Mouse (Mus musculus) hindbrain, embryonic 12.5 days (tissue): Measurements from ENCODE around the gene Nfia. TPM values are rescaled to one million over a fixed set of nuclear protein-coding genes. Genes with fewer than 3 reads are reported as not detected.

Experiments used
- ATAC-seq: fragments of 200-750 bp; cut with Nextera tagmentation; 2 replicates; pipeline ENCODE4 v1.8.0; 2017; ENCODE audit warnings: moderate TSS enrichment; ENCODE audit not compliant: low FRiP score
- H3K27ac ChIP-seq: fragments of 300-500 bp; sonication (generic); 2 replicates; pipeline ENCODE4 v1.5.1; 2016; ENCODE audit warnings: mild to moderate bottlenecking
- H3K27me3 ChIP-seq: fragments of 300-500 bp; sonication (generic); 2 replicates; pipeline ENCODE4 v1.6.1; 2016; ENCODE audit warnings: mild to moderate bottlenecking
- H3K36me3 ChIP-seq: fragments of 300-500 bp; sonication (generic); 2 replicates; pipeline ENCODE4 v1.6.1; 2016; ENCODE audit warnings: mild to moderate bottlenecking
- H3K4me1 ChIP-seq: fragments of 300-500 bp; sonication (generic); 2 replicates; pipeline ENCODE4 v1.6.1; 2016
- H3K4me2 ChIP-seq: fragments of 300-500 bp; sonication (generic); replicated peaks from 2 replicates; pipeline ENCODE4 v1.6.1; 2016; ENCODE audit warnings: mild to moderate bottlenecking
- H3K4me3 ChIP-seq: fragments of 300-500 bp; sonication (generic); 2 replicates; pipeline ENCODE4 v1.5.1; 2016; ENCODE audit warnings: mild to moderate bottlenecking
- H3K9ac ChIP-seq: fragments of 300-500 bp; sonication (generic); 2 replicates; pipeline ENCODE4 v1.6.1; 2016; ENCODE audit warnings: mild to moderate bottlenecking, moderate library complexity
- H3K9me3 ChIP-seq: fragments of 300-500 bp; sonication (generic); replicated peaks from 2 replicates; pipeline ENCODE4 v1.6.1; 2016; ENCODE audit warnings: mild to moderate bottlenecking
- WGBS: fragments of 180-500 bp; shearing (Covaris S2); methylation state at CpG from one replicate; pipeline ENCODE4 v1.1.7; 2016; 5-methylcytosine and 5-hydroxymethylcytosine counted together
- polyA plus RNA-seq: library from polyadenylated mRNA; unstranded; fragments of >200 nt; fragmentation: Nextera tagmentation; extraction: Ambion mirVana; gene quantifications from 2 replicates; pipeline ENCODE4 v1.2.1, GENCODE M21; 2016

Gene Nfia
- polyA plus RNA-seq, 1 experiment from 2014 or later, result 58.4 TPM

- no peak overlapping the region for H3K27ac ChIP-seq
- no peaks in the 10 kb centered on the region for H3K36me3 ChIP-seq
- H3K4me2 ChIP-seq, result no peak overlapping the region
- WGBS, result 92% methylated on average over 5 of the region's 5 CpGs
- no peak overlapping the region for H3K9ac ChIP-seq
- no peaks in the 10 kb centered on the region for H3K4me1 ChIP-seq
- no peak for ATAC-seq
- no peaks in the 10 kb centered on the region for H3K27me3 ChIP-seq
- H3K4me3 ChIP-seq, result no peak overlapping the region
- H3K9me3 ChIP-seq, result no peaks in the 10 kb centered on the region
These were observed 5.0 kb upstream of the Nfia start for GRCm38 (mm10) chr4:97767516-97767915.

- Histone ChIP-seq H3K9ac (no peak overlapping the region), H3K27ac (no peak overlapping the region), H3K4me3 (no peak overlapping the region), H3K36me3 (no peaks in the 10 kb centered on the region), H3K9me3 (no peaks in the 10 kb centered on the region), H3K27me3 (0 out of 2 replicates have a peak, but pooled peaks cover under 1% of the 10 kb centered on the region), H3K4me2 (no peak overlapping the region), H3K4me1 (peaks cover 13% of the 10 kb centered on the region)
- no peak for ATAC-seq
- no CpG with 5 or more reads among the region's 1 CpGs for WGBS
These were observed 2.7 kb upstream of the Nfia start for GRCm38 (mm10) chr4:97769861-97770260.

- Histone ChIP-seq H3K9ac (peak overlapping the region; percentile 55), H3K4me1 (peaks cover 21% of the 10 kb centered on the region), H3K27ac (peak overlapping the region; percentile 93), H3K4me2 (peak overlapping the region; percentile 84), H3K27me3 (0 out of 2 replicates have a peak, but pooled peaks cover 4% of the 10 kb centered on the region), H3K36me3 (no peaks in the 10 kb centered on the region), H3K9me3 (no peaks in the 10 kb centered on the region), H3K4me3 (peak overlapping the region; percentile 44)
- 20% methylated on average over 5 of the region's 5 CpGs for WGBS
- no peak for ATAC-seq
These were observed 1.1 kb upstream of the Nfia start for GRCm38 (mm10) chr4:97771426-97771825.

GRCm38 (mm10) chr4:97772084-97772484 lies 450 bp upstream of the Nfia start:
- under 1% methylated on average over 25 of the region's 25 CpGs for WGBS
- Histone ChIP-seq H3K27me3 (peaks cover 4% of the 10 kb centered on the region; the same call in 1 of the 2 replicates), H3K27ac (peak overlapping the region; percentile 93), H3K9ac (peak overlapping the region; percentile 55), H3K4me1 (peaks cover 25% of the 10 kb centered on the region), H3K4me3 (peak overlapping the region; percentile 44), H3K4me2 (peak overlapping the region; percentile 84), H3K36me3 (no peaks in the 10 kb centered on the region), H3K9me3 (no peaks in the 10 kb centered on the region)
- ATAC-seq, result peak; percentile 93

GRCm38 (mm10) chr4:97773110-97773593 lies 618 bp downstream of the Nfia start:
- H3K36me3 ChIP-seq, result no peaks in the 10 kb centered on the region
- peak overlapping the region; percentile 44 for H3K4me3 ChIP-seq
- no peaks in the 10 kb centered on the region for H3K9me3 ChIP-seq
- peak overlapping the region; percentile 93 for H3K27ac ChIP-seq
- peak; percentile 79 for ATAC-seq
- H3K4me1 ChIP-seq, result peaks cover 25% of the 10 kb centered on the region
- peaks cover 4% of the 10 kb centered on the region; the same call in 1 of the 2 replicates for H3K27me3 ChIP-seq
- 0% methylated on average over 14 of the region's 14 CpGs for WGBS
- peak overlapping the region; percentile 84 for H3K4me2 ChIP-seq
- H3K9ac ChIP-seq, result 0 out of 2 replicates have a peak overlapping the region, but pooled peaks have one; percentile 55

- peaks cover 25% of the 10 kb centered on the region for H3K4me1 ChIP-seq
- H3K4me2 ChIP-seq, result peak overlapping the region; percentile 84
- H3K9me3 ChIP-seq, result no peaks in the 10 kb centered on the region
- no peak overlapping the region for H3K9ac ChIP-seq
- H3K4me3 ChIP-seq, result peak overlapping the region; percentile 44; the same call in 1 of the 2 replicates
- ATAC-seq, result no peak
- no peaks in the 10 kb centered on the region for H3K36me3 ChIP-seq
- peak overlapping the region; percentile 93 for H3K27ac ChIP-seq
- H3K27me3 ChIP-seq, result peaks cover 4% of the 10 kb centered on the region; the same call in 1 of the 2 replicates
- WGBS, result 32% methylated on average over 2 of the region's 2 CpGs
These were observed 1.3 kb downstream of the Nfia start for GRCm38 (mm10) chr4:97773791-97774190.

GRCm38 (mm10) chr4:97774446-97774950 lies 2.0 kb downstream of the Nfia start:
- Histone ChIP-seq H3K9ac (0 out of 2 replicates have a peak overlapping the region, but pooled peaks have one; percentile 23), H3K4me3 (peak overlapping the region; percentile 13), H3K36me3 (no peaks in the 10 kb centered on the region), H3K4me1 (peaks cover 26% of the 10 kb centered on the region), H3K27ac (peak overlapping the region; percentile 77), H3K4me2 (peak overlapping the region; percentile 84), H3K9me3 (no peaks in the 10 kb centered on the region), H3K27me3 (peaks cover 6% of the 10 kb centered on the region; the same call in 1 of the 2 replicates)
- ATAC-seq, result no peak
- WGBS, result 21% methylated on average over 4 of the region's 4 CpGs

- Histone ChIP-seq H3K4me2 (peak overlapping the region; percentile 84), H3K27ac (peak overlapping the region; percentile 77), H3K27me3 (peaks cover 8% of the 10 kb centered on the region; the same call in 1 of the 2 replicates), H3K9me3 (no peaks in the 10 kb centered on the region), H3K9ac (peak overlapping the region; percentile 23; the same call in 1 of the 2 replicates), H3K4me3 (peak overlapping the region; percentile 13), H3K36me3 (no peaks in the 10 kb centered on the region), H3K4me1 (peaks cover 29% of the 10 kb centered on the region)
- ATAC-seq, result no peak
- under 1% methylated on average over 13 of the region's 13 CpGs for WGBS
These were observed 2.5 kb downstream of the Nfia start for GRCm38 (mm10) chr4:97775059-97775458.

- peaks cover 8% of the 10 kb centered on the region; the same call in 1 of the 2 replicates for H3K27me3 ChIP-seq
- no peak for ATAC-seq
- no peaks in the 10 kb centered on the region for H3K36me3 ChIP-seq
- peak overlapping the region; percentile 32; the same call in 1 of the 2 replicates for H3K9ac ChIP-seq
- H3K4me3 ChIP-seq, result peak overlapping the region; percentile 13
- peaks cover 31% of the 10 kb centered on the region for H3K4me1 ChIP-seq
- WGBS, result 3% methylated on average over 11 of the region's 20 CpGs
- peak overlapping the region; percentile 84 for H3K4me2 ChIP-seq
- H3K9me3 ChIP-seq, result no peaks in the 10 kb centered on the region
- peak overlapping the region; percentile 94 for H3K27ac ChIP-seq
These were observed 3.1 kb downstream of the Nfia start for GRCm38 (mm10) chr4:97775494-97776265.

GRCm38 (mm10) chr4:97776388-97777080 lies 4.0 kb downstream of the Nfia start:
- peaks cover 31% of the 10 kb centered on the region for H3K4me1 ChIP-seq

GRCm38 (mm10) chr4:97777081-97777705 lies 4.7 kb downstream of the Nfia start:
- no peaks in the 10 kb centered on the region for H3K9me3 ChIP-seq
- peaks cover 31% of the 10 kb centered on the region for H3K4me1 ChIP-seq
- H3K4me3 ChIP-seq, result peak overlapping the region; percentile 74
- peak overlapping the region; percentile 94 for H3K27ac ChIP-seq
- H3K9ac ChIP-seq, result peak overlapping the region; percentile 93
- H3K36me3 ChIP-seq, result no peaks in the 10 kb centered on the region
- WGBS, result under 1% methylated on average over 38 of the region's 77 CpGs
- peaks cover 8% of the 10 kb centered on the region; the same call in 1 of the 2 replicates for H3K27me3 ChIP-seq
- ATAC-seq, result peak; percentile 66
- peak overlapping the region; percentile 84 for H3K4me2 ChIP-seq

More at GRCm38 (mm10) chr4:97776388-97777080, 4.0 kb downstream of the Nfia start:
- H3K9ac ChIP-seq, result peak overlapping the region; percentile 93
- peak overlapping the region; percentile 84 for H3K4me2 ChIP-seq
- ATAC-seq, result no peak
- peak overlapping the region; percentile 94 for H3K27ac ChIP-seq
- H3K4me3 ChIP-seq, result peak overlapping the region; percentile 74
- no peaks in the 10 kb centered on the region for H3K9me3 ChIP-seq
- H3K27me3 ChIP-seq, result peaks cover 8% of the 10 kb centered on the region; the same call in 1 of the 2 replicates
- no peaks in the 10 kb centered on the region for H3K36me3 ChIP-seq
- under 1% methylated on average over 10 of the region's 10 CpGs for WGBS
